Mouse (Mus musculus): ENCODE measurements at regions not wholly inside any gene's neighbourhood (a gene's known extent, or its start where the extent isn't known, plus 50 kb on each side); places are given as distances from the start of the nearest gene placed in this dataset.

- Histone ChIP-seq H3K4me1 (ENCODE audit: control insufficient read depth, insufficient read depth, low read length) (no peaks in the 10 kb centered on the region), H3K9ac (ENCODE audit: low read depth, low read length) (no peak overlapping the region), H3K79me2 (replicated peaks; ENCODE audit: control insufficient read depth, insufficient read depth, low read length) (no peaks in the 10 kb centered on the region), H3K27me3 (ENCODE audit: control insufficient read depth, insufficient read depth, low read length) (no peaks in the 10 kb centered on the region), H3K4me3 (no peak overlapping the region), H3K27ac (no peak overlapping the region), H3K36me3 (ENCODE audit: control insufficient read depth, insufficient read depth, low read length) (no peaks in the 10 kb centered on the region)
- no peak for TF ChIP-seq POLR2A (IDR thresholded peaks at IDR 0.05; ENCODE audit: insufficient read depth, low read depth, low read length)
- no peak for TF ChIP-seq EP300 (IDR thresholded peaks at IDR 0.05; ENCODE audit: insufficient read depth, low read depth, low read length)
- no peak for TF ChIP-seq CTCF (IDR thresholded peaks at IDR 0.05)
- no peak for DNase-seq
- intact Hi-C loops (cut with DNase I), result no loop called here
- WGBS, result 68% methylated on average over 6 of the region's 6 CpGs
Measured at GRCm38 (mm10) chr12:56234571-56234970, 111.1 kb downstream of the Mbip start.

GRCm38 (mm10) chr12:56233209-56233608 is 112.5 kb downstream of the Mbip start:
- Histone ChIP-seq H3K4me3 (no peak overlapping the region), H3K9ac (ENCODE audit: low read depth, low read length) (no peak overlapping the region), H3K4me1 (ENCODE audit: control insufficient read depth, insufficient read depth, low read length) (no peaks in the 10 kb centered on the region), H3K79me2 (replicated peaks; ENCODE audit: control insufficient read depth, insufficient read depth, low read length) (no peaks in the 10 kb centered on the region), H3K27ac (no peak overlapping the region), H3K27me3 (ENCODE audit: control insufficient read depth, insufficient read depth, low read length) (no peaks in the 10 kb centered on the region), H3K36me3 (ENCODE audit: control insufficient read depth, insufficient read depth, low read length) (no peaks in the 10 kb centered on the region)
- intact Hi-C loops (cut with DNase I), result no loop called here
- DNase-seq, result no peak
- TF ChIP-seq POLR2A (IDR thresholded peaks at IDR 0.05; ENCODE audit: insufficient read depth, low read depth, low read length), result no peak
- TF ChIP-seq CTCF (IDR thresholded peaks at IDR 0.05), result no peak
- no peak for TF ChIP-seq EP300 (IDR thresholded peaks at IDR 0.05; ENCODE audit: insufficient read depth, low read depth, low read length)

- no peak for DNase-seq
- WGBS, result 78% methylated on average over 3 of the region's 3 CpGs
Measured at GRCm38 (mm10) chr12:56224142-56224895, 121.4 kb downstream of the Mbip start.

GRCm38 (mm10) chr12:56193524-56193923 is 152.2 kb downstream of the Mbip start:
- no peak for DNase-seq
- H3K79me2 ChIP-seq (replicated peaks; ENCODE audit: control insufficient read depth, insufficient read depth, low read length), result no peaks in the 10 kb centered on the region
- no peaks in the 10 kb centered on the region for H3K4me1 ChIP-seq (ENCODE audit: control insufficient read depth, insufficient read depth, low read length)
- no peak overlapping the region for H3K9ac ChIP-seq (ENCODE audit: low read depth, low read length)
- H3K4me3 ChIP-seq, result no peak overlapping the region
- no peaks in the 10 kb centered on the region for H3K27me3 ChIP-seq (ENCODE audit: control insufficient read depth, insufficient read depth, low read length)
- intact Hi-C loops (cut with DNase I), result no loop called here
- TF ChIP-seq POLR2A (IDR thresholded peaks at IDR 0.05; ENCODE audit: insufficient read depth, low read depth, low read length) (no peak), EP300 (IDR thresholded peaks at IDR 0.05; ENCODE audit: insufficient read depth, low read depth, low read length) (no peak), CTCF (IDR thresholded peaks at IDR 0.05) (no peak)
- H3K36me3 ChIP-seq (ENCODE audit: control insufficient read depth, insufficient read depth, low read length), result no peaks in the 10 kb centered on the region
- no peak overlapping the region for H3K27ac ChIP-seq
- WGBS, result 37% methylated on average over 3 of the region's 3 CpGs

More at GRCm38 (mm10) chr12:56224142-56224895, 121.4 kb downstream of the Mbip start:
- Histone ChIP-seq H3K36me3 (ENCODE audit: control insufficient read depth, insufficient read depth, low read length) (no peaks in the 10 kb centered on the region), H3K4me1 (ENCODE audit: control insufficient read depth, insufficient read depth, low read length) (no peaks in the 10 kb centered on the region), H3K27me3 (ENCODE audit: control insufficient read depth, insufficient read depth, low read length) (no peaks in the 10 kb centered on the region), H3K79me2 (replicated peaks; ENCODE audit: control insufficient read depth, insufficient read depth, low read length) (no peaks in the 10 kb centered on the region), H3K4me3 (no peak overlapping the region), H3K27ac (no peak overlapping the region), H3K9ac (ENCODE audit: low read depth, low read length) (no peak overlapping the region)
- intact Hi-C loops (cut with DNase I), result no loop called here
- no peak for TF ChIP-seq CTCF (IDR thresholded peaks at IDR 0.05)
- TF ChIP-seq EP300 (IDR thresholded peaks at IDR 0.05; ENCODE audit: insufficient read depth, low read depth, low read length), result no peak
- no peak for TF ChIP-seq POLR2A (IDR thresholded peaks at IDR 0.05; ENCODE audit: insufficient read depth, low read depth, low read length)

GRCm38 (mm10) chr12:56189562-56189961 is 156.1 kb downstream of the Mbip start:
- H3K79me2 ChIP-seq (replicated peaks; ENCODE audit: control insufficient read depth, insufficient read depth, low read length), result no peaks in the 10 kb centered on the region
- H3K27ac ChIP-seq, result no peak overlapping the region
- no peaks in the 10 kb centered on the region for H3K27me3 ChIP-seq (ENCODE audit: control insufficient read depth, insufficient read depth, low read length)
- H3K4me1 ChIP-seq (ENCODE audit: control insufficient read depth, insufficient read depth, low read length), result no peaks in the 10 kb centered on the region
- no peaks in the 10 kb centered on the region for H3K36me3 ChIP-seq (ENCODE audit: control insufficient read depth, insufficient read depth, low read length)
- no peak for DNase-seq
- no peak overlapping the region for H3K9ac ChIP-seq (ENCODE audit: low read depth, low read length)
- WGBS, result 86% methylated on average over 12 of the region's 12 CpGs
- intact Hi-C loops (cut with DNase I), result no loop called here
- H3K4me3 ChIP-seq, result no peak overlapping the region
- TF ChIP-seq CTCF (IDR thresholded peaks at IDR 0.05) (no peak), EP300 (IDR thresholded peaks at IDR 0.05; ENCODE audit: insufficient read depth, low read depth, low read length) (no peak), POLR2A (IDR thresholded peaks at IDR 0.05; ENCODE audit: insufficient read depth, low read depth, low read length) (no peak)

- no peaks in the 10 kb centered on the region for H3K79me2 ChIP-seq (replicated peaks; ENCODE audit: control insufficient read depth, insufficient read depth, low read length)
- 76% methylated on average over 3 of the region's 3 CpGs for WGBS
- TF ChIP-seq EP300 (IDR thresholded peaks at IDR 0.05; ENCODE audit: insufficient read depth, low read depth, low read length) (no peak), CTCF (IDR thresholded peaks at IDR 0.05) (no peak), POLR2A (IDR thresholded peaks at IDR 0.05; ENCODE audit: insufficient read depth, low read depth, low read length) (no peak)
- H3K9ac ChIP-seq (ENCODE audit: low read depth, low read length), result no peak overlapping the region
- no peak for DNase-seq
- no peaks in the 10 kb centered on the region for H3K4me1 ChIP-seq (ENCODE audit: control insufficient read depth, insufficient read depth, low read length)
- H3K27ac ChIP-seq, result no peak overlapping the region
- H3K27me3 ChIP-seq (ENCODE audit: control insufficient read depth, insufficient read depth, low read length), result no peaks in the 10 kb centered on the region
- H3K4me3 ChIP-seq, result no peak overlapping the region
- intact Hi-C loops (cut with DNase I), result no loop called here
- H3K36me3 ChIP-seq (ENCODE audit: control insufficient read depth, insufficient read depth, low read length), result no peaks in the 10 kb centered on the region
Measured at GRCm38 (mm10) chr12:56160736-56161135, 185.0 kb downstream of the Mbip start.
